Mouse (Mus musculus) inflammation-experienced regulatory T-cells (primary cell): Measurements from ENCODE around the gene Polr3b. TPM values are rescaled to one million over a fixed set of nuclear protein-coding genes. Genes with fewer than 3 reads are reported as not detected.

ENCODE experiments used
- polyA plus RNA-seq, 2 experiments: library from polyadenylated mRNA; unstranded; fragments of 100-300 nt; shearing (Covaris generic); gene quantifications; one replicate each; pipeline ENCODE4 v1.2.1; 2017

The Polr3b gene
- 10 to 100 TPM; 21.7 to 33.8 TPM for polyA plus RNA-seq

DNA sequence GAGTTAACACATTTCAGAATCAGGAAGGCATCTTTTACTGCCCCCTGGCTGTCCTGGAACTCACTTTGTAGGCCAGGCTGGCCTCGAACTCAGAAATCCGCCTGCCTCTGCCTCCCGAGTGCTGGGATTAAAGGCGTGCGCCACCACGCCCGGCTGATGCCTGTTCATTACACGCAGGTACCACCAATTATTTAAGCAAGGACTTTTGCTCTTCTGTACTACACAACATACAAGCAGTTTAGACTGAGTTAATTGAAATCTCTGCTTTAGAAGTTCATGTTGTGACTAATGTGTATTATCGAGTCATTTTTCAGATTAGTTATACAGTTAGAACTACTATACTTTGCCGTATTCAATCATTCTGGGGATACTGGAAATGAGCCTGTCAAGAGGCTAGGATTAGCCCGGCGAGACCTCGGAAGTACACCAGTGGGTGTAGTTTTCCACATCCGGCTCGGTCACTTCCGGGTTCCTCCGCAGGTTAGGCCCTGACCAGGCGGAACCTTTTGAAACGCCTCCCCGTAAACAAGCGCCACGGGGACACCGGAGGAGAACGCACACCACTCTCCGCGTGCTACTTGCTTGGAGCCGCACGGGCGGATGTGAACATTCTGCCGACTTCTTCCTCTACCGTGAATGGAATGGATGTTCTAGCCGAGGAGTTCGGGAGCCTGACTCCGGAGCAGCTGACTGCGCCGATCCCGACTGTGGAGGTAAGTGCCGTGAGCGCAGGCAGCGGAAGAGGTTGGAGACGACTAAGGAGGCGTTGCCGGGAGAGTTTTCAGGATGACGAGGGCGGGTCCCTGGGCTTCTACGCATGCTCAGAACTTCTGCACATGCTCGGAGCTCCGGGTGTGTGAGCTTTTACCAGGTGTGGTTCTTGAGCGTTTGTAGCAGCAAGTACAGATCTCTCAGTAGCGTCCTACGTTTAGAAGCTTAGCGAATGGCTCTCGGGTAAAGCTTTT is at the start of gene Polr3b:
Gene Polr3b (plus strand): TSS at position 467 of the 965 bp plus-strand sequence.

DNA sequence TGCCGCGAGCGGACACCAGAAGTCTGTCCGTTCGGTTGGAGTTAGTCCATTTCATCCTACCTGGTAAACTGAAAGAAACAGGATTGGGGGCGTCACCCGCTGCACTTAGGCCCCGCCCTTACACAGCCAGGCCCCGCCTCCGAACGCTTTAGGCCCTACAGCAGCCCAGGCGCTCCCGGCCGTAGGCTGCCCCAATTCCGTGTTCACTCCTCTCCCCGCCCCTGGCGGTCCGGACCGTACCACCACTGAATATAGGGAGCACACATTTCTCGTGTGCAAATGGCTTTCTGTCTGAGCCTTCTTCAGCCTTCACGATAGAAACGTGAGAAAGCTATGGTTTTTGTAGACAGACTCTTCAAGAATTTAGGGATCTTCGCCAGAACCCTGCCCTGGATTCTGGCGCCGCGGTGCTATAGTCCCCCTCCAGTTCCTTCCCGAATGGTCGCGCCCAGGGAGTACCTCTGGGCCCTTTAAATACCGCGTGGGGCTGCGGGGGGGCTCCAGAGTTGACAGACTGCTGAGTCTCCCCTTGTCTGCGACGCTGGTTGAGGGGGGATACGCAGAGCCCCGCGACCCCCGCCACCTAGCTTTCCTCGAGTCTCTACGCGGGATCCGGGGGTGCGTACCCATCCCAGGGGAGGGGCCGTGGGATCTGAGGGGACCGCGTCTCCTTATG is 45.6 kb upstream of the Polr3b start, which contains the start of gene Tcp11l2:
Gene Tcp11l2 (plus strand): TSS at position 232 of the 676 bp plus-strand sequence.

DNA sequence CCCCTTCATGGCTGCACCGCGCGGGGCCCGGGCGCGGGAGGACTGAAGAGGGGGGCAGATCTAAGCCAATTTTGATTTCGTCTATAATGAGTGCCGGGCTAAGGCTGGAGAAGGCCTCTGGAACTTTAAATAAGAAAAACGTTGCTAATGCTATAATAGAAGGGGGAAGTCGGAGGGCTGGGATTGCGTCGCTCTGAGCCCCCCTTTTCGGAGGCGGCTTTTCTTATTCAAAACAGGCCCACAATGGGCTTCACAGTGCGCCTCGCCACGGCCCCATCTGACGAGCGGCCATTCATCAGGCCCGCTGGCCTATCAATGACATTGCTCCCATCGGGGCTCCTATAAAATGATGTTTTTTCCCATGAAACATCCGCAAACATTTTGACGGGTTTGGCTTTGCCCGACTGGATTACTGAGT is 133.7 kb downstream of the Polr3b start, which contains the start of gene Rfx4:
Gene Rfx4 (plus strand): TSS at position 277 of the 418 bp plus-strand sequence.

Other genes with a start within 250 kb of the Polr3b start
- under 1 TPM in 1 of 2 experiments, not detected in 1; 0.86 TPM for gene Nuak1, start 181.7 kb upstream of the Polr3b start, polyA plus RNA-seq
- gene Ckap4, start 88.2 kb upstream of the Polr3b start, polyA plus RNA-seq = 1 to 10 TPM in 1 of 2 experiments, under 1 TPM in 1; 0.82 to 2.7 TPM
- 100 to 1,000 TPM; 145 to 176 TPM for gene Tcp11l2, start 45.7 kb upstream of the Polr3b start, polyA plus RNA-seq
- under 1 TPM; 0.06 to 0.77 TPM for gene Rfx4, start 133.8 kb downstream of the Polr3b start, polyA plus RNA-seq